Mouse (Mus musculus) spleen, embryonic (tissue): ENCODE results near the gene Cep250.

Source experiments
- CTCF ChIA-PET: fragments of 350-600 bp; sonication (Branson Sonifier 250); formaldehyde crosslinking; loops from one replicate; lab custom pipeline; 2022; lab: Charles Lee

The Cep250 gene

DNA sequence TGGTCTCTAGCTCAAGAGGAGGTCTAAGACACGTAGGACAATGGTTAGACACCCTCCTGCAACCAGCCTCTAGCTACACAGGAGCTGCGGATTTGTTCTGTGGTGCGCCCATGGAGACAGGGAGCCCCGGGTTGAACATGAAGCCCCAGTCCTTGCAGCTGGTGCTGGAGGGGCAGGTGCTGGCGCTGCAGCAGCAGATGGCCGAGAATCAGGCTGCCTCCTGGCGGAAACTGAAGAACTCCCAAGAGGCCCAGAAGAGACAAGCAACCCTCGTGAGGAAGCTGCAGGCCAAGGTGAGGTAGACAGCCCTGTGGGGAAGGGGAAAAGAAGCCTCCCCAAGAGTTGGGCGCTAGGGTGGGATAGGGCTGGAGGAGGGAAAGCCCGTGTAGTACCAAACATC is 5.6 kb downstream of the Cep250 start:
- CTCF ChIA-PET, result no interaction called here

DNA sequence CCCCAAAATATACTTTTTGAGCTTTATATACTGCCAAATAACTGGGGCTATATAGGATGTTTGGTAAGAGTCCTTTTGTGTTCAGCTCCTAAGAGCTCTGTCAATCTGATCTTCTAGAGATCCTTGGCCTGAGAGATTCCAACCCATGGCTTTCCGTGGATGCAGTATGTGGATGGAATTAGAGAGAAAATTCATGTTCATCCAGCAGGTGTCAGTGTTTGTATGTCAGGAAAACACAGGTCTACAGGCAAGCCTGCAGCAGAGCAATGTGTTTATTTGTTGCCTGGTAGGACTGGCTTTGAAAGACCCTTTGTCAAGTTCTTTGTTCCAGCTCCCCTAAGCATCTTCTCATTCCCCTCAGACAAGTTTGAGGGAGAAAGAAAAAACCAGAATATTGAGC is 6.7 kb downstream of the Cep250 start:
- CTCF ChIA-PET, result interaction anchor here (0.6 to 0.7 kb wide), 2 partner anchors 301 to 355 kb away, joined by 3 to 8 read pairs; no protein-coding TSS in a partner anchor

DNA sequence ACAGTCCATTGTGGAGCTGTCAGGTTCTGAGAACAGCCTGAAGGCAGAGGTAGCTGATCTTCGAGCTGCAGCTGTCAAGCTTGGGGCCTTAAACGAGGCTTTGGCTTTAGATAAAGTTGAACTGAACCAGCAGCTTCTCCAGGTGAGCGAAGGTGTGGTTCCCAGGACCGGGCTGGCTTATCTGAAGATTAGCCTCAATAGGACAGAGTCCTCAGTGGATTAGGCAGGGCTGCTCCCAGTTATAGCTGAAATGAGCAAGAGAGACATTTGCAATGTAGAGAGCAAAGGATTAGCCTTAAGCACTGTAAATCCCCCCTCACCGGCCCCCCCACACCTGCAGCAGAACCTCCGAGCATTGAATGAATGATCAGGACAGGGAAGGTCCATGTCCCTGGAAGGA is 17.1 kb downstream of the Cep250 start:
- CTCF ChIA-PET, result interaction anchor here (0.6 kb wide), 1 partner anchor 224 kb away, joined by 11 read pairs; no protein-coding TSS in a partner anchor

DNA sequence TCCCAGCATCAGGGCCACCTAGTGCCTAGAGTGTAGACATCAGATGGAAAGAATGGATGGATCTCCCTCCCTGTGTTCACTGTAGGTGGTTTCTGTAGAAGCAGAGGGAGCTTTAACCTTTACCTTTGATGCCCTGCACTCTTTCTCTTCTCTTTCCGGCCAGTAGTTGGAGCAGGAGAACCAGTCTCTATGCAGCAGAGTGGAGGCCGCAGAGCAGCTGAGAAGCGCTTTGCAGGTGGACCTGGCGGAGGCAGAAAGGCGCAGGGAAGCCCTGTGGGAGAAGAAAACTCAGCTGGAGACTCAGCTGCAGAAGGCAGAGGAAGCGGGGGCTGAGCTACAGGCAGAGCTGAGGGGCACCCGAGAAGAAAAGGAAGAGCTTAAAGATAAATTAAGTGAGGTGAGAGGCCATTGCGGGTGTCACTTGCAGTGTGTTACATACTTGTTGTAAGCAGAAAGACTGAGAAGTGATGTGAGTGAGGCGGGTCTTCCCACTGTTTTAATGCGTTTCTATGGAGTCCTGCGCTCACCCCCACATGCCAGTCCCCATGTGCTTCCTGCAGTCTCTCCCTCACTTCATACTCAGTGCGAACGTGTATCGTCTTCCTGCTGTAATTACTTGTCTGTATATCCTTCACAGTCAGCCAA is 18.0 kb downstream of the Cep250 start:
- CTCF ChIA-PET, result interaction anchor here (0.6 kb wide), 2 partner anchors 225 to 1018 kb away, joined by 3 to 11 read pairs; no protein-coding TSS in a partner anchor

DNA sequence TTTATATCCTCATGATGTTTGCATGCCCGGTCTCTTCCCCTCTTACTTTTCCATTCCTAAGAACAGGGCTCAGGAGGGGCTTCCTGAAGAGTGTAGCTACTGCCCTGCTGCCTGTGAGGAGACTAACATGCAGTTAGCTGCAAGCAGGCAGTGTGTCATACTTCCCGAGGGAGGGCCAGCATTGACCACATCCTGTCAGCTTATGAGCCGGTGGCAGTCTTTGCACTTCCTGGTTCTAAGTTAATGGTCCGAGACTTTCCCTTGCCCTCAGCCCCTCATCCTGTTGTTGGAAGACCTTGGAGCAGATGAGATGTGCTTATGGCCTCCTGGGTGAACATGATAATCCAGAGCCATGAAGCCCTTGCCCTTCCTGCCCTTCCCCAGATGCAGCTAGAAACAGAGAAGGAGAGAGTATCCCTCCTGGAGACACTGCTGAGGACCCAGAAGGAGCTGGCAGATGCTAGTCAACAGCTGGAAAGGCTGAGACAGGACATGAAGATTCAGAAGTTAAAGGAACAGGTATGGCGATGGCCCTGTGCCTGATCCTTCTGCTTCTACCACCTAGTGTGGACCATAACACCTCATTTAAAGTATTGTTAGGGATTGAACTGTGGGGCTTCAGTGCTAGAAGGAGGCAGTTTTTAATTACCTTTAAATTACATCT is 23.2 kb downstream of the Cep250 start:
- CTCF ChIA-PET, result no interaction called here

DNA sequence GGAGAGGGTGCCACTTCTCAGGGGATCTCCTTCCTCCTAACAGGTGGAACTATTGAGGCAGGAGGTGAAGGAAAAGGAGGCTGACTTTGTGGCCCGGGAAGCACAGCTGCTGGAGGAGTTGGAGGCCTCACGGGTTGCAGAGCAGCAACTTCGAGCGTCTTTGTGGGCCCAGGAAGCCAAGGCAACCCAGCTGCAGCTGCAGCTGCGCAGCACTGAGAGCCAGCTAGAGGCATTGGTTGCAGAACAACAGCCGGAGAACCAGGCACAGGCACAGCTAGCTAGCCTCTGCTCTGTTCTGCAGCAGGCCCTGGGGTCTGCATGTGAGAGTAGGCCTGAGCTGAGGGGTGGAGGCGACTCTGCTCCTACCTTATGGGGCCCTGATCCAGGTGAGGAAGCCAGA is 29.5 kb downstream of the Cep250 start:
- CTCF ChIA-PET, result interaction anchor here (0.6 kb wide), 1 partner anchor 216 kb away, joined by 3 read pairs; no protein-coding TSS in a partner anchor

DNA sequence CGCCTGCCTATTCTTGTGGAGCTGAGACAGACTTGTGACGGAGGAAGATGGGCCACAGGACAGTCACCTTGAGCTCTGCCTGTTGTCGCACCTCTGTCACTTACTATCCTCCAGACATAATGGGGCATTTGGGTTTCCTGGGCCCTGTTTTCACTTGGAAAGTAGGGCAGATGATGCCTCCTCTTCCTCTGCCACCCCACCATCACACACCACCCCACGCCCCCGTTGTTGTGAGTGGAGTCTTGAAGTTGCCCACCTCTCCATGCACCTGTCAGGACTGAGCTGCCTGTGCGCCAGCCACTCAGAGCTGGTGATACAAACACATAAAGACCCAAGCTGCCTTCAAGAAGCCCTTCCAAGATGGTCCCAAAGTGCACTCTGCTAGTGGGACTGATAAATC is 30.9 kb downstream of the Cep250 start:
- CTCF ChIA-PET, result no interaction called here

DNA sequence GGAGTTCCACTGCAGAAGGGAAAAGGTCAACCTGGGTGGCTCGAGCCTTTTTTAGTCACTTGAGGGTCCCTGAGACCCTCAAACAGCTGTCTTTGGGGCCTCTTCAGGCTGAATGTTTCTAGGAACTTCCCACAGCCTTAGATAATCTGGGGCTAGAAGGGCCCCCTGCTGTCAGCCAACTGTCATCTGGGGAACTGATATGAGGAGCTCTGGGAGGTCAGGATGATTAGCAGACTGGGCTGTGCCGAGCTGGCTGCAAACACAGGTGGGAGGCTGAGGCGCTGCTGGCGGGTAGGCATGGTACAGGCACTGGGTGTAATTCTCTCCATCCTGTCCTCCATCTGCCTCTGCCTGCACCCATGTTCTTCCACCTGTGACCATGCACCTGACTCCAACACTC is 32.8 kb downstream of the Cep250 start:
- CTCF ChIA-PET, result no interaction called here

DNA sequence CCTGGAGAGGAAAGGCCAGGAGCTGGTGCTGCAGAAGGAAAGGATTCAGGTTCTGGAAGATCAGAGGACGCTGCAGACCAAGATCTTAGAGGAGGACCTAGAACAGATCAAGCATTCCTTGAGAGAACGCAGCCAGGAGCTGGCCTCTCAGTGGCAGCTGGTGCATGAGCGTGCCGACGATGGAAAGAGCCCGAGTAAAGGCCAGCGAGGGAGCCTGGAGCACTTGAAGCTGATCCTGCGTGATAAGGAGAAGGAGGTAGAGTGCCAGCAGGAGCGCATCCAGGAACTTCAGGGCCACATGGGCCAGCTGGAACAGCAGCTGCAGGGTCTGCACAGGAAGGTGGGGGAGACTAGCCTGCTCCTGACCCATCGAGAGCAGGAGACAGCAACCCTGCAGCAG is 34.9 kb downstream of the Cep250 start:
- CTCF ChIA-PET, result no interaction called here

DNA sequence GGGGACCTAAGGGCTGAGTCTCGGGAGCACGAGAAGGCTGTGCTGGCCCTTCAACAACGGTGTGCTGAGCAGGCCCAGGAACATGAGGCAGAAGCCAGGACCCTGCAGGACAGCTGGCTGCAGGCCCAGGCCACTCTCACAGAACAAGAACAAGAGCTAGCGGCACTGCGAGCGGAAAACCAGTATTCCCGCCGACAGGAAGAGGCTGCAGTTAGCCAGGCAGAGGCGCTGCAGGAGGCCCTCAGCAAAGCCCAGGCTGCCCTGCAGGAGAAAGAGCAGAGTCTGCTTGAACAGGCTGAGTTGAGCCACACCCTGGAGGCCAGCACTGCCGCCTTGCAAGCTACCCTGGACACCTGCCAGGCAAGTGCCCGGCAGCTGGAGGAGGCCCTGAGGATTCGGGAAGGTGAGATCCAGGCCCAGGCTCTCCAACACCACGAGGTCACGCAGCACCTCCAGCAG is 35.6 kb downstream of the Cep250 start:
- CTCF ChIA-PET, result no interaction called here

DNA sequence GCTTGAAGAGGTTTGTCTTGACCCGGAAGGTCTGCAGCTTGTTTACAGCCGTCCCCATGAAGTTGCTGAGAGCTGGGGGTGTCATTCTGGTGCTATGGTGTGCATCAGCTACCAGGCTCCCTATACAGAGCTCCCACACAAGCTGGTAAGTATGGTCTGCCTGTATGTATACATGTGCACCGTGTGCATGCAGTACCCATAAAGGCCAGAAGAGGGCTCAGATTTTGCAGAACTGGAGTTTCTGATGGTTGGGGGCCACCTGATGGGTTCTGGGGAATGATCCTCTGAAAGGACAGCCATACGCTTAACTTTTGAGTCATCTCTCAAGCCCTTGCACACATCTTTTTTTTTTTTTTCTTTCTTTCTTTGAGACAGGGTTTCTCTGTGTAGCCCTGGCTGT is 49.1 kb downstream of the Cep250 start:
- CTCF ChIA-PET, result no interaction called here

DNA sequence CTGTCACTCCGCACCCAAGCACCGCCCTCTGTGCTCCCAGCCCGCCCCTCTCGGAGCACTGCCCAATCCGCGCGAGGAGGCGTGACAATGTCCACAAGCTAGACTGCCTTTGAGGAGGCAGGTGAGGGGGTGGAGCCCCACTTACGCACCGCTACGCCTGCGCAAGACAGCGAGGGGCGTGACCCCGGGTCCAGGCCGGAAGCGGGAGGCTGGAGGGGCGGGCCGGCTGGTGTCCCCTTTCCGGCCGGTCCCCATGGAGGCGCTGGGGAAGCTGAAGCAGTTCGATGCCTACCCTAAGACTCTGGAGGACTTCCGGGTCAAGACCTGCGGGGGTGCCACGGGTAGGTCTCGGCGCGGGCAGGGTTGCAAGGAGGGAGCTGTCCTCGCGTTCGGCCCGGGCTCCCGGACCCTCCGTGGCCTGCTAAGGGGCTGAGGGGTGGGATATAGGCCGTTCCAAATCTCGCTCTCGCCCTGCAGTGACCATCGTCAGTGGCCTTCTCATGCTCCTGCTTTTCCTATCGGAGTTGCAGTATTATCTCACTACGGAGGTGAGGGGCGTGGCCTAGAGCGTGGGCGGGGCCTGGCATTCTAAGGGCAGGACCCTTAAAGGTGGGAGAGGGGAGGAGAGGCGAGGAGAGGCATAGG is 51.8 kb downstream of the Cep250 start, which contains the start of the genes 6430550D23Rik and Ergic3:
6430550D23Rik (minus strand) TSS at position 90 of the 645 bp plus-strand sequence.
Ergic3 (plus strand) TSS at position 158 of the 645 bp plus-strand sequence.
- CTCF ChIA-PET, result interaction anchor here (0.7 kb wide), 1 partner anchor 58 kb away, joined by 3 read pairs; no protein-coding TSS in a partner anchor

DNA sequence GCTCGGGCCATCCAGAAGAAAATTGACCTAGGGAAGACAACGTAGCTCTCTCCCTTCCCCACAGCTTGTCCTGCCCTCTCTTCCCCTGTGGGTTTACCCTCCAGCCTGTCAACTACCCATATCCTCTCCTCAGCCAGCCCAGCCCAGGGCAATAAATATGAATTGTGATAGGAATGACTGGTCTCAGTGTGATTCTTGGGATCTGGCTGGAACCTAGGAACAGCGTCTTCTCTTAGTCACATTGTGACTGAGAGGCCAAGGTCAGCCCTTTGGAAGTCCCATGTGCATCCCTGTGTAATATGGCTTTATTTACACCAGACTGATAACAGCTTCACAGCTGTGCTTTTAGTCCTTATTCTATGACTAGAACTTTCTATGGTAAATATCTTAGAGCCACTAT is 61.8 kb downstream of the Cep250 start:
- CTCF ChIA-PET, result interaction anchor here (0.6 kb wide), 1 partner anchor 1537 kb away, joined by 5 read pairs; no protein-coding TSS in a partner anchor

DNA sequence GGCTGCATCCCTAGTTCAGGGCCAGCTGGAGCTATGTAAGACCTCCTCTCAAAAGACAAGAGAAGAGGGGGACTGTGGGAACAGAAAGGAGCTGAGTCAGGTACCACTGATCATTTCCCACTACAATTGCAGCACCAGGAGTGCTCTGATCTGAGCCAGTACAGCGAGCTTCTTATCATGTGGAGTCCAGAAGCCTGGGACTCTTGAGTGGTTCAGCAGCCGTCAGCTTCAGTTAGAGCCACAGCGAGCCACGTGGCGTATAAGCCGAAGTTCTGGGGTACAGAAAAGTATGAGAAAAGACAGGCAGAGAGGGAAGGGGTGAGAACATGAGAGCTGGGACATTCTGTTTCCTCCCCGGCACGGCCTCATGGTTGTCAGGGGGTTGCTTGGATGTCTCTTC is 65.0 kb downstream of the Cep250 start:
- CTCF ChIA-PET, result no interaction called here

DNA sequence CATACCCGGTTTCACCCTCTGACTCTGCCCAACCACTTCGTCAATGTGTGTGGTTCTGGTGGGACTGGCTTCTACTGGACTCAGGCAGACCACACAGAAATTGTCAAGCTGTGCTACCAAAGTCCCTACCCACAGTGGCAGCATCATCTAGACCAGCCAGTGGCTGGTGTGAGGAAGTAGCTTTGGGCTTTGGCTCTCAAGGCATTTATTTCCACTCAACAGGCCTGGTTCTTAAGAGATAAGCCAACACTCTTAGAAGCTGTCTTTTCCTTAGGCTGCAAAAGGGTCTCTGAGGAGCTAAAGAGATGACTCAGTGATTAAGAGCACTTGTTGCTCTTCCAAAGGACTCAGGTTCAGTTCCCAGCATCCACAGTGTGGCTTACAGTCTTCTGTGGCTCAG is 65.5 kb downstream of the Cep250 start:
- CTCF ChIA-PET, result no interaction called here

DNA sequence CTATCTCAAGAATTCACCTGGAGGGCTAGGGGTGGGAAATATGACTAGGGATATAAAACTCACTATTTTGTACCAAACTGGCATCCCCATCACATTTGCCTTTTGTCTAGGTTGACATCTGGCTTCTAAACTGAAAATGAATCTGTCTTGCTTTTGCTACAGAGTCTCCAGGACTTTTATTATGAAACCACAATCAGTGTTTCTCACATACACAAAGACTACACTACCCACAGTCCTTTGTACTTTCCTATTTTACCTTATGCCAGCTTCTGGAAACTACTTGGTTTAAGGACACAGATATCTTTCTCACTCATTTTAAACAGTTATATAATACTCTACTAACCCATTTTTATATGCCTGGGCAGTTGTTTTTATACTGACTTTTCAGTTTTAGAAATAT is 69.2 kb downstream of the Cep250 start:
- CTCF ChIA-PET, result no interaction called here

DNA sequence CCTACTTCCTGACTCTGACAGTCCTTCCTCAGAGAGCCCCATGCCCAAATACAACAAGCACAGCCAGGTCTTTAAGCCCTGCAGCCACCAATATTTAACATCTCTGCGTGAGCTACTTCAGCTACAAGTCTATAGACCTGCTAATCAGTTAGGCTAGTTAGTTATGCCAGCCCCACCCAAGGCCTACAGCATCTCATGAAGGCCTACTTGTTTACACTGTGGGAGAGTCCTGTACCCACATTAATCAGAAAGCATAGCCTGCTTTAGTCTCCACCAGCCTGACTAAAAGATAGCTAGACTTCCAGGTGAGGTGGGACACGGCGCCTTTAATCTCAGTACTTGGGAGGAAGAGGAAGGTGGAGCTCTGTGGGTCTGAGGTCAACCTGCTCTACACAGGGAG is 83.1 kb downstream of the Cep250 start:
- CTCF ChIA-PET, result no interaction called here

DNA sequence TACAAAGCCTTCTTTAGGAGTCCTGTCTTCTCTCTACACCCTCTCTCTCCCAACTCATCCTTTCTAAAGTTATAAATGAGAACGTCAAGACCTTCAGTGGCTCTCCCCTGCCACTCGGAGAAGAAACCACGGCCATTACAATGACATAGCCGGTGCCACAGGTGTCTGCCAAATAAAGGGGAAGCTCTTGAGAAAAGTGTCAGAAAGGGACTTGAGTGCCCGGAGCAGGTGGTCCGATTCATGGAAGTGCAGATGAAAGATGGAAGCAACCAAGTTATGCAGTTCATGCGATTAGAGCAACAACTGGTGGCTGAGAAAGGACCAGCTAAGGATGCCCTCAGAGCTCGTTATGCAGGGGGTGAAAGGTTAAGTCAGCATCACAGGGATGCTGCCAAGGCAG is 86.6 kb downstream of the Cep250 start:
- CTCF ChIA-PET, result no interaction called here

DNA sequence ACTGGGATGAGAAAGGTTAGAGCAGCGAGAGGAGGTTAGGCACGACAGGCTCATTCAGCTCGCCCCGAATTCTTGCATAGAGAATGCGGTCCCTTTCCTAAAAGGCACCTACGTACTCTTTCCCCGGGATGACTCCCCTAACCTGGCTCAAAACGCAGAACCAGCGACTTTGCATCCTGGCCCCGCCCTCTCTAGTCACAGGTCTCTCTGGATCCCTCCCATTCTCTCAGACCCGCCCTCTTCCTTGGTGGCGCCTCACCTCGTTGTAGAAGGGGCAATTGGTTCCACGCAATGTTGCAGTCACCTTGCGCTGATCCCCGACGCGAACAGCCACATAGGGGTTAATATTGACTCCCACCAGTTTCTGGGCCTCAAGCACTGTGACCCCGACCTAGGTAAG is 91.7 kb downstream of the Cep250 start:
- CTCF ChIA-PET, result no interaction called here
